8 mouse cellular contexts compared by ENCODE assay signal in genomic region chr2:35199971-35200897, GRCm38 (mm10). TPM values are rescaled to one million over a fixed set of nuclear protein-coding genes. Genes with fewer than 3 reads are reported as not detected.
A peak's percentile ranks its signal among the peaks of the same experiment; 100 is the strongest.
DNase-seq lines count a peak whose midpoint lies in the region; ATAC-seq and TF ChIP-seq lines count a peak whose summit lies in the region.

No protein-coding gene starts in this region.

- under 1% methylated on average over 86 of the region's 90 CpGs for WGBS in heart, postnatal 0 days
- under 1% methylated on average over 75 of the region's 90 CpGs for WGBS in lung, embryonic 15.5 days

- peak overlapping the region; percentile 95 for H3K4me3 ChIP-seq in ES-Bruce4 (ENCODE audit: low read depth, low read length)
- H3K4me3 ChIP-seq in heart, postnatal 0 days (ENCODE audit: low read depth, low read length): peak overlapping the region; percentile 97
- H3K4me3 ChIP-seq in lung, embryonic 15.5 days: peak overlapping the region; percentile 100

- no peak for TF ChIP-seq EP300 in ES-Bruce4 (IDR thresholded peaks at IDR 0.05; ENCODE audit: insufficient read depth, low read depth, low read length)
- no peak for TF ChIP-seq EP300 in heart, postnatal 0 days (IDR thresholded peaks at IDR 0.05; ENCODE audit: low read depth)

- no peak for TF ChIP-seq CTCF in ES-Bruce4 (IDR thresholded peaks at IDR 0.05; ENCODE audit: low read depth, low read length)
- TF ChIP-seq CTCF in heart, postnatal 0 days (IDR thresholded peaks at IDR 0.05; ENCODE audit: low read depth): no peak

- no peaks in the 10 kb centered on the region; the same call in none of the 2 replicates for H3K36me3 ChIP-seq in ES-Bruce4 (ENCODE audit: control insufficient read depth, insufficient read depth, low read length, poor library complexity, severe bottlenecking)
- H3K36me3 ChIP-seq in heart, postnatal 0 days (replicated peaks; ENCODE audit: control insufficient read depth, insufficient read depth, low read length): no peaks in the 10 kb centered on the region
- H3K36me3 ChIP-seq in lung, embryonic 15.5 days: no peaks in the 10 kb centered on the region

- DNase-seq in adrenal gland, postnatal 36 days: peak; percentile 59 to 67
- peak; percentile 63 for DNase-seq in heart, postnatal 0 days (ENCODE audit: low spot score)
- DNase-seq in kidney, postnatal 4 days: peak; percentile 58 to 74
- DNase-seq in retina, postnatal 1 day: peak; percentile 45
- peak; percentile 25 to 26 for DNase-seq in urinary bladder, postnatal 36 days (ENCODE audit: low spot score in 2 of 2)

- H3K4me2 ChIP-seq in heart, postnatal 0 days (ENCODE audit: low read depth, low read length): peak overlapping the region; percentile 89
- H3K4me2 ChIP-seq in lung, embryonic 15.5 days: peak overlapping the region; percentile 66

- no peaks in the 10 kb centered on the region for H3K27me3 ChIP-seq in ES-Bruce4 (ENCODE audit: control insufficient read depth, insufficient read depth, low read length, poor library complexity, severe bottlenecking)
- H3K27me3 ChIP-seq in heart, postnatal 0 days (ENCODE audit: control insufficient read depth, insufficient read depth, low read length): no peaks in the 10 kb centered on the region
- no peaks in the 10 kb centered on the region for H3K27me3 ChIP-seq in lung, embryonic 15.5 days

- H3K4me1 ChIP-seq in ES-Bruce4 (ENCODE audit: control insufficient read depth, insufficient read depth, low read length): no peaks in the 10 kb centered on the region
- peaks cover 23% of the 10 kb centered on the region for H3K4me1 ChIP-seq in heart, postnatal 0 days (ENCODE audit: control insufficient read depth, insufficient read depth)
- H3K4me1 ChIP-seq in lung, embryonic 15.5 days: peaks cover 25% of the 10 kb centered on the region

- ATAC-seq in erythroblast, adult 5-6 weeks (replicated peaks; ENCODE audit: low FRiP score, poor library complexity, severe bottlenecking): peak; percentile 38
- ATAC-seq in heart, postnatal 0 days (ENCODE audit: insufficient read depth, low read depth): peak; percentile 73
- ATAC-seq in lung, embryonic 15.5 days (ENCODE audit: borderline replicate concordance, extremely low read depth, low FRiP score, low TSS enrichment): peak; percentile 86

- H3K9ac ChIP-seq in ES-Bruce4 (ENCODE audit: low read depth, poor library complexity, severe bottlenecking): peak overlapping the region; percentile 94
- peak overlapping the region; percentile 100 for H3K9ac ChIP-seq in heart, postnatal 0 days (replicated peaks; ENCODE audit: low read depth, low read length)
- H3K9ac ChIP-seq in lung, embryonic 15.5 days: peak overlapping the region; percentile 99

- H3K9me3 ChIP-seq in ES-Bruce4 (replicated peaks; ENCODE audit: control insufficient read depth, insufficient read depth, low read length, poor library complexity, severe bottlenecking): no peaks in the 10 kb centered on the region
- H3K9me3 ChIP-seq in heart, postnatal 0 days (replicated peaks; ENCODE audit: control insufficient read depth, low read length): no peaks in the 10 kb centered on the region
- H3K9me3 ChIP-seq in lung, embryonic 15.5 days: no peaks in the 10 kb centered on the region

- no peak overlapping the region for H3K27ac ChIP-seq in ES-Bruce4 (ENCODE audit: insufficient read depth, low read length)
- H3K27ac ChIP-seq in heart, postnatal 0 days (ENCODE audit: low read depth): peak overlapping the region; percentile 99
- peak overlapping the region; percentile 99 for H3K27ac ChIP-seq in lung, embryonic 15.5 days

- no peak for TF ChIP-seq POLR2A in ES-Bruce4 (IDR thresholded peaks at IDR 0.05; ENCODE audit: insufficient read depth, low read length)

RNA-seq across cellular contexts. Expression of gene Rab14, which starts 0.7 kb away (rescaled TPM):
- polyA plus RNA-seq in ES-Bruce4 (2011; ENCODE audit: insufficient read depth, insufficient read length, low read depth, missing spikeins): 89.5 and 103 TPM in 2 replicates
- 100 to 1,000 TPM; 207 to 234 TPM for total RNA-seq in adrenal gland, postnatal 36 days (2021)
- total RNA-seq in erythroblast, adult 5-6 weeks (2015; ENCODE audit: low replicate concordance): 58.4 and 62.1 TPM in 2 replicates
- 61.2 and 131 TPM in 2 replicates for total RNA-seq in erythroblast, adult 5-6 weeks (2017; ENCODE audit: low replicate concordance)
- total RNA-seq in heart, postnatal 0 days (2014; rRNA removed; ENCODE audit: low replicate concordance): 83.8 and 130 TPM in 2 replicates
- 346 and 349 TPM in 2 replicates for polyA plus RNA-seq in heart, postnatal 0 days (2015; fragmentation: Nextera tagmentation; extraction: Ambion mirVana)
- 315 and 333 TPM in 2 replicates for polyA plus RNA-seq in lung, embryonic 15.5 days (2015; fragmentation: Nextera tagmentation; extraction: Ambion mirVana)

RNA-seq across cellular contexts. Expression of gene Gsn, which starts 55.9 kb away (rescaled TPM):
- polyA plus RNA-seq in ES-Bruce4 (2011; ENCODE audit: insufficient read depth, insufficient read length, low read depth, missing spikeins): 46.9 and 48.8 TPM in 2 replicates
- 100 to 1,000 TPM; 405 to 505 TPM for total RNA-seq in adrenal gland, postnatal 36 days (2021)
- 15.0 and 16.7 TPM in 2 replicates for total RNA-seq in erythroblast, adult 5-6 weeks (2015; ENCODE audit: low replicate concordance)
- 19.7 and 23.1 TPM in 2 replicates for total RNA-seq in erythroblast, adult 5-6 weeks (2017; ENCODE audit: low replicate concordance)
- 454 and 460 TPM in 2 replicates for total RNA-seq in heart, postnatal 0 days (2014; rRNA removed; ENCODE audit: low replicate concordance)
- polyA plus RNA-seq in heart, postnatal 0 days (2015; fragmentation: Nextera tagmentation; extraction: Ambion mirVana): 255 and 259 TPM in 2 replicates
- 170 and 187 TPM in 2 replicates for polyA plus RNA-seq in lung, embryonic 15.5 days (2015; fragmentation: Nextera tagmentation; extraction: Ambion mirVana)

Comparison
In these comparisons a context has a peak if more than half of its experiments do, and no peak if none do; other contexts are left out.
1. RNA of gene Gsn, which starts 55.9 kb away (total RNA-seq): 405 to 505 TPM in adrenal gland, postnatal 36 days and 454 to 460 TPM in heart, postnatal 0 days; 15.0 to 23.1 TPM in erythroblast, adult 5-6 weeks; every median in the first group is over 10 times any median in the second.
2. Peak in every context shown above with its lines, with median percentiles within 50 percentile points of each other: H3K4me3 ChIP-seq, H3K9ac ChIP-seq, DNase-seq and ATAC-seq.